Mouse (Mus musculus): ENCODE measurements around the gene P3h4. TPM values are rescaled to one million over a fixed set of nuclear protein-coding genes. Genes with fewer than 3 reads are reported as not detected.
A peak's percentile ranks its signal among the peaks of the same experiment; 100 is the strongest.

P3h4 gene
- polyA plus RNA-seq (2015; fragmentation: Nextera tagmentation; extraction: Ambion mirVana), result 44.1 and 45.4 TPM in 2 replicates

DNA sequence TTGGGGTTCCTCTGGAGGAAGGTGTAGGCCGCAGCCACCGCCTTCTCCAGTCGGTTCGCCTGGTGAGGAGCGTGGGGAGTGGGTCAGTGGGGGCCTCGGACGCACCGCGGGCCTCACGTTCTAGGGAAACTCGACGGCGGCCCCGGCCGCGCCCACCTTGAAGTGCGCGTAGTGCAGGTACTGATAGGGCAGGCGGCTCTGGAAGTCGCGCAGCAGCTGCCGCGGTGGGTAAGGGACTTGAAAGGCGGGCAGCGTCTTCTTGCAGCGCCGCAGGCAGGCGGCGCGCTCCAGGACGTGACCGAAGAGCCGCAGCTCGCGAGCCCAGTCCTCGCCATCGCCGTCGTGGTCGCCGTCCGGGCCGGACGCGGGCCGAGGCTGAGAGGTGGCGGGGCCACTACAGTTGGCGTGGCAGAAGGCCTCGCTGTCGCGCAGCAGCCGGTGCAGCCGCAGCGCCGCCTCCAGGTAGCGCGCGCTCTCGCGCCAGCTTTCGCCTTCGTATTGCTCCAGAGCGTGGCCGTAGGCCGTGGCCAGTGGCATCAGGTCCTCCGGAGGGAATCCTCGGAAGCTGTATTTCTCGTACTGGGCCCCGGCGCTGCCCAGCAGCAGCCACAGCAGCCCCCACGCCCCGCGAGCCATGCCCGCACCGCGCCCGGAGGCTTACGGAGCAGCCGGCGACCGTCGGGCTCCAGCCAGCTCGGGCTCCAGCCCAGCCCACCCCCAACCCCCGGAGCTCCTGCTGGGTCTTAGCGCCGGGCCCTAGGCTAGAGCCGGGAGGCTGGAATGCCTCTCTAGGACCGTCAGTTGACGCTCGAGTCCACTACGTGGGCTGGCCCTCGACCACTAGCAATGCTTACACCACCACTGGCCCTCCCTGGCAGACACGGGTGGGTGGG, at the start of gene P3h4:
Gene P3h4 (minus strand): TSS at position 816 of the 893 bp plus-strand sequence.
- peak; percentile 92 for ATAC-seq
- H3K27ac ChIP-seq, result peak within 1 kb of the TSS; percentile 96

DNA sequence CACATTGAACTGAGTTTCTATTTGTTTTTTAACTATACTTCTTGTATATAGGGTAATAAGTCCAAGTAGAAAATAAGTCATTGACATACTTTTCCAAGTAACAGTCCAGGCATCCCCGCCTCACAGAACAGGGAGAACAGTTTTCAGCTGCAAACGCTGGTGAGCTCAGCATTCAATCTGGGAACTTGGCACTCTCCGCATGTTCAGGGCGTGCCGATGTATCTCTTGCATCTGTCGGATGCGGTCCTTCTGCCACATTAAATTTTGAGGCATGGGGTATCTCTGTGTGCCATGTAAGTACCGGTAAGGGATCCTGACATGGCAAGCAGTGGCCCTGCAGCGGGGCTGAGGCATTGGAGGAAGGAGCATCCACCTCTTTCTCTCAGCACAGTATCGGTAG, 48.1 kb upstream of the P3h4 start:
- no peak overlapping the region for H3K4me2 ChIP-seq (replicated peaks)

More for the DNA sequence above, at the start of gene P3h4:
- peak within 1 kb of the TSS; percentile 80 for H3K4me3 ChIP-seq (replicated peaks)
- no peaks in the 10 kb centered on the region for H3K9me3 ChIP-seq
- no peaks in the 10 kb centered on the region for H3K27me3 ChIP-seq (replicated peaks)
- H3K4me2 ChIP-seq (replicated peaks), result peak within 1 kb of the TSS; percentile 78
- H3K36me3 ChIP-seq, result 0 out of 2 replicates have a peak, but pooled peaks cover 5% of the 10 kb centered on the region
- peaks cover 39% of the 10 kb centered on the region for H3K4me1 ChIP-seq (replicated peaks)
- H3K9ac ChIP-seq, result peak within 1 kb of the TSS; percentile 93
- 2% methylated on average over 93 of the region's 93 CpGs for WGBS

DNA sequence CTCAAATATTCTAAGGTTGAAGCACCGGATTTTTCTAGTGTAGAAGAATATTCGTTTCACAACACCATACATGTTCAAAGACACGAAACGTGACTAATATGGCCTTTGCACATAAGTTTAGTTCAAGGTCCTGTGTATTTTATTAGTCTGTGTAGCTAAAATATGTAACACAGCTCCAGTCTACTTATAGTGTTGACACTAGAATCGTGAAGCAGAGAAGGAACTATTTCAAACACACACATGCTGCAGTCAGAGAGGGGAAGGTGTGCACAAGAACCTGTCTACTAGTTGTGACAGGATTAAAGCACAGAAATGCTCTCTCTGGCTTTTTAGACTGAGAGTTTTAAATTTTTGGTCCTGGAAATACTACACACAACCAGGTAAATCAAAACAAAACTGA, 43.1 kb upstream of the P3h4 start:
- Histone ChIP-seq H3K27me3 (replicated peaks) (no peaks in the 10 kb centered on the region), H3K4me1 (replicated peaks) (no peaks in the 10 kb centered on the region), H3K4me3 (replicated peaks) (no peak overlapping the region), H3K4me2 (replicated peaks) (no peak overlapping the region), H3K27ac (no peak overlapping the region), H3K9me3 (no peaks in the 10 kb centered on the region), H3K9ac (no peak overlapping the region), H3K36me3 (peaks cover 4% of the 10 kb centered on the region; the same call in 1 of the 2 replicates)
- WGBS, result 82% methylated on average over 5 of the region's 5 CpGs
- no peak for ATAC-seq

More for the DNA sequence above, 48.1 kb upstream of the P3h4 start:
- ATAC-seq, result no peak
- Histone ChIP-seq H3K27ac (no peak overlapping the region), H3K4me1 (replicated peaks) (no peaks in the 10 kb centered on the region), H3K36me3 (0 out of 2 replicates have a peak, but pooled peaks cover 4% of the 10 kb centered on the region), H3K9ac (no peak overlapping the region), H3K9me3 (no peaks in the 10 kb centered on the region), H3K4me3 (replicated peaks) (no peak overlapping the region), H3K27me3 (replicated peaks) (no peaks in the 10 kb centered on the region)
- WGBS, result 88% methylated on average over 10 of the region's 10 CpGs

GRCm38 (mm10) chr11:100457247-100457646, 42.6 kb upstream of the P3h4 start:
- Histone ChIP-seq H3K27me3 (replicated peaks) (no peaks in the 10 kb centered on the region), H3K4me2 (replicated peaks) (no peak overlapping the region), H3K9me3 (no peaks in the 10 kb centered on the region), H3K9ac (no peak overlapping the region), H3K4me1 (replicated peaks) (no peaks in the 10 kb centered on the region), H3K4me3 (replicated peaks) (no peak overlapping the region), H3K27ac (no peak overlapping the region), H3K36me3 (peaks cover 4% of the 10 kb centered on the region; the same call in 1 of the 2 replicates)
- WGBS, result 67% methylated on average over 4 of the region's 4 CpGs
- ATAC-seq, result no peak

GRCm38 (mm10) chr11:100442625-100443024, 28.0 kb upstream of the P3h4 start:
- H3K27me3 ChIP-seq (replicated peaks), result no peaks in the 10 kb centered on the region
- no peak overlapping the region for H3K4me2 ChIP-seq (replicated peaks)
- no peak overlapping the region for H3K9ac ChIP-seq
- H3K36me3 ChIP-seq, result no peaks in the 10 kb centered on the region
- no peaks in the 10 kb centered on the region for H3K9me3 ChIP-seq
- ATAC-seq, result no peak
- H3K4me3 ChIP-seq (replicated peaks), result no peak overlapping the region
- H3K27ac ChIP-seq, result no peak overlapping the region
- H3K4me1 ChIP-seq (replicated peaks), result peaks cover 7% of the 10 kb centered on the region; the same call in 1 of the 2 replicates
- 82% methylated on average over 6 of the region's 6 CpGs for WGBS

GRCm38 (mm10) chr11:100441797-100442196, 27.2 kb upstream of the P3h4 start, which contains the start of the genes Nt5c3b and Klhl10:
Gene Nt5c3b, minus strand, starts transcription at chr11:100441808.
Gene Klhl10, plus strand, starts transcription at chr11:100441917.
- peak within 1 kb of the TSS; percentile 83 for H3K4me3 ChIP-seq (replicated peaks)
- H3K27me3 ChIP-seq (replicated peaks), result no peaks in the 10 kb centered on the region
- no peaks in the 10 kb centered on the region for H3K36me3 ChIP-seq
- ATAC-seq, result no peak
- 79% methylated on average over 8 of the region's 8 CpGs for WGBS
- peak within 1 kb of the TSS; percentile 82 for H3K4me2 ChIP-seq (replicated peaks)
- H3K9ac ChIP-seq, result peak within 1 kb of the TSS; percentile 95
- peaks cover 7% of the 10 kb centered on the region; the same call in 1 of the 2 replicates for H3K4me1 ChIP-seq (replicated peaks)
- no peaks in the 10 kb centered on the region for H3K9me3 ChIP-seq
- H3K27ac ChIP-seq, result peak within 1 kb of the TSS; percentile 48; the same call in 1 of the 2 replicates

GRCm38 (mm10) chr11:100440691-100441522, 26.3 kb upstream of the P3h4 start:
- Histone ChIP-seq H3K36me3 (peaks cover 3% of the 10 kb centered on the region; the same call in 1 of the 2 replicates), H3K9ac (peak overlapping the region; percentile 95), H3K27me3 (replicated peaks) (no peaks in the 10 kb centered on the region), H3K9me3 (no peaks in the 10 kb centered on the region), H3K4me1 (replicated peaks) (peaks cover 7% of the 10 kb centered on the region; the same call in 1 of the 2 replicates), H3K27ac (peak overlapping the region; percentile 48; the same call in 1 of the 2 replicates), H3K4me3 (replicated peaks) (peak overlapping the region; percentile 83), H3K4me2 (replicated peaks) (peak overlapping the region; percentile 82)
- peak; percentile 97 for ATAC-seq
- 2% methylated on average over 52 of the region's 52 CpGs for WGBS

DNA sequence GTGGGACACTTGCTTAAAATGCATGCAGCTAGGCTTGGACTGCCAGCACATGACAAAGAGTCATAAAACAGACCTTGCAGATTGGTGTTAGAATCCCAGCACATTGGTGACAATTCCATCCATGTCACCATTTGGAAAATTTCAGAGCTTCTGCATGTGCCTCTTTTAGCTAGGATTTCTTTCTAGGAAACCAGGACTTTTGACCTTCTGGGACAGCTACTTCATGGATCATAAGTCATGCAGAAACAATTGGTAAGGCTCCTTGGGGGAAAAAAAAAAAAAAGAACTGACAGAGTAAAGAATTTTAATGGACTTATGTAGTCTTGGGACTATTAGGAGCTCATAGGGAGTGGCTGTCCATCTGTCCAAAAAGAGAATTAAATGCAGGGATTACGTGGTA, 23.3 kb upstream of the P3h4 start:
- peaks cover 7% of the 10 kb centered on the region; the same call in 1 of the 2 replicates for H3K4me1 ChIP-seq (replicated peaks)
- no peaks in the 10 kb centered on the region for H3K27me3 ChIP-seq (replicated peaks)
- H3K9ac ChIP-seq, result no peak overlapping the region
- no peaks in the 10 kb centered on the region for H3K9me3 ChIP-seq
- H3K36me3 ChIP-seq, result peaks cover 9% of the 10 kb centered on the region; the same call in 1 of the 2 replicates
- no peak overlapping the region for H3K4me3 ChIP-seq (replicated peaks)
- H3K4me2 ChIP-seq (replicated peaks), result no peak overlapping the region
- WGBS, result 85% methylated on average over 1 of the region's 1 CpGs
- ATAC-seq, result no peak
- no peak overlapping the region for H3K27ac ChIP-seq

- H3K9ac ChIP-seq, result no peak overlapping the region
- H3K4me3 ChIP-seq (replicated peaks), result no peak overlapping the region
- peaks cover 9% of the 10 kb centered on the region; the same call in 1 of the 2 replicates for H3K36me3 ChIP-seq
- 81% methylated on average over 9 of the region's 9 CpGs for WGBS
- H3K4me2 ChIP-seq (replicated peaks), result no peak overlapping the region
- no peak overlapping the region for H3K27ac ChIP-seq
- no peaks in the 10 kb centered on the region for H3K27me3 ChIP-seq (replicated peaks)
- H3K9me3 ChIP-seq, result no peaks in the 10 kb centered on the region
- peaks cover 4% of the 10 kb centered on the region; the same call in 1 of the 2 replicates for H3K4me1 ChIP-seq (replicated peaks)
- ATAC-seq, result no peak
Observed at GRCm38 (mm10) chr11:100435678-100436246, 21.1 kb upstream of the P3h4 start.

- ATAC-seq, result no peak
Observed at GRCm38 (mm10) chr11:100432002-100432401, 17.4 kb upstream of the P3h4 start.

DNA sequence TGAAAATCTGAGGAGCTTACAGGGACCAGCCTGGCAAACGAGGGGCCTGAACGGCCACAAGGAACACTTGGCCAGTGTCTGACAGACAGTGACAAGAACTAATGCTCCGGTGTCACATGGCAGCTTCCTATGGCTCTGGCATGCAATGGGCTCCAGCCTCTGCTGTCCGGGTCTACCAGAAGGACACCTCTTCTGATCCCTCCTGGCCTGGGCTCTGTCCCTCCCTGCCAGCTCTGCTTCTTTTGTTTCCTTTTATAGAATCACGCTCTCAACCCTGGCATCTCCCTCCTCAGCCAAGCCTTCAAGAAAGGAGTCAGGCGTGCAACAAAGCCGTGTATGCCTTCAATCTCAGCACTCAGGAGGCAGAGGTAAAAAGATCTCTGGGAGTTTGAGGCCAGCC, 15.4 kb upstream of the P3h4 start:
- Histone ChIP-seq H3K27ac (no peak overlapping the region), H3K4me1 (replicated peaks) (peaks cover 8% of the 10 kb centered on the region; the same call in 1 of the 2 replicates), H3K36me3 (peaks cover 10% of the 10 kb centered on the region; the same call in 1 of the 2 replicates), H3K4me2 (replicated peaks) (no peak overlapping the region), H3K4me3 (replicated peaks) (no peak overlapping the region), H3K27me3 (replicated peaks) (no peaks in the 10 kb centered on the region), H3K9ac (no peak overlapping the region), H3K9me3 (no peaks in the 10 kb centered on the region)
- WGBS, result 88% methylated on average over 7 of the region's 7 CpGs
- ATAC-seq, result no peak

More at GRCm38 (mm10) chr11:100432002-100432401, 17.4 kb upstream of the P3h4 start:
- Histone ChIP-seq H3K27ac (no peak overlapping the region), H3K27me3 (replicated peaks) (no peaks in the 10 kb centered on the region), H3K4me2 (replicated peaks) (no peak overlapping the region), H3K9me3 (no peaks in the 10 kb centered on the region), H3K9ac (no peak overlapping the region), H3K36me3 (peaks cover 16% of the 10 kb centered on the region; the same call in 1 of the 2 replicates), H3K4me1 (replicated peaks) (0 out of 2 replicates have a peak, but pooled peaks cover 3% of the 10 kb centered on the region), H3K4me3 (replicated peaks) (no peak overlapping the region)
- WGBS, result 89% methylated on average over 5 of the region's 5 CpGs

Measured in intestine, embryonic 15.5 days (tissue).